Mouse (Mus musculus) olfactory bulb, adult 2 months (tissue): ENCODE measurements at regions not wholly inside any gene's neighbourhood (a gene's known extent, or its start where the extent isn't known, plus 50 kb on each side); places are given as distances from the start of the nearest gene placed in this dataset.
"Not testable (repeated sequence)": the region's sequence is repeated elsewhere in the genome, so short reads cannot be mapped to it uniquely, and the experiment has no call there.

ENCODE experiments used
- H3K27ac ChIP-seq: fragments of 200-500 bp; 2 replicates; pipeline ENCODE4 v1.5.1; 2012; ENCODE audit warnings: low read depth, low read length; ENCODE audit not compliant: insufficient read depth
- H3K4me1 ChIP-seq: fragments of 200-500 bp; 2 replicates; pipeline ENCODE4 v1.6.1; 2012; ENCODE audit warnings: low read length; ENCODE audit not compliant: control insufficient read depth, insufficient read depth
- H3K4me3 ChIP-seq: fragments of 200-500 bp; 2 replicates; pipeline ENCODE4 v1.5.1; 2012; ENCODE audit warnings: mild to moderate bottlenecking, low read depth, low read length, moderate library complexity; ENCODE audit not compliant: insufficient read depth
- CTCF ChIP-seq: fragments of 200-500 bp; IDR thresholded peaks from 2 replicates; pipeline ENCODE4 v1.5.1; 2012; ENCODE audit warnings: low read depth, mild to moderate bottlenecking, low read length, moderate library complexity; ENCODE audit not compliant: insufficient read depth
- POLR2A ChIP-seq: fragments of 200-500 bp; IDR thresholded peaks from 2 replicates; pipeline ENCODE4 v1.6.1; 2012; ENCODE audit warnings: mild to moderate bottlenecking, low read depth, low read length, moderate library complexity; ENCODE audit not compliant: insufficient read depth
- WGBS: fragments of 180-500 bp; shearing (Covaris S2); methylation state at CpG from one replicate; pipeline ENCODE4 v1.1.7; 2018; 5-methylcytosine and 5-hydroxymethylcytosine counted together

DNA sequence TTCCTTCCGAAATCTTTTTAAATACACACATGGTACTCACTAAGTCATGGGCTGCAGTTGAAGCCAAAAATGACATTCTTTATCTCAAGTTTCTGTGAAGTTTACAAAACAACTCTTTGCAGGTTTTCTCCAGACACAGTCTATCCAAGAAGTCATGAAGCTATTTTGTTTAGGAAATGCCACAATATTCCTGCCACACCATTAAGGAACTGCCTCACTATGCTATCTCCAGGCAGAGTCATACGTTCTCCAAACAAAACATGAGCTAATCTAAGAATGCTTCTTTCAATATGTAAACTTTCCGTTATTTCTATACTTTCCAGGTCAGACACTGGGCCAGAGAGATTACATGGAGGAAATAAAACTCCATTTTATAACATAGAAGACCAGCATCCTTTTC, 198.7 kb upstream of the Fbxl7 start:
- TF ChIP-seq CTCF (no peak), POLR2A (no peak)
- Histone ChIP-seq H3K4me3 (no peak overlapping the region), H3K27ac (no peak overlapping the region), H3K4me1 (no peaks in the 10 kb centered on the region)
- 88% methylated on average over 3 of the region's 3 CpGs for WGBS

DNA sequence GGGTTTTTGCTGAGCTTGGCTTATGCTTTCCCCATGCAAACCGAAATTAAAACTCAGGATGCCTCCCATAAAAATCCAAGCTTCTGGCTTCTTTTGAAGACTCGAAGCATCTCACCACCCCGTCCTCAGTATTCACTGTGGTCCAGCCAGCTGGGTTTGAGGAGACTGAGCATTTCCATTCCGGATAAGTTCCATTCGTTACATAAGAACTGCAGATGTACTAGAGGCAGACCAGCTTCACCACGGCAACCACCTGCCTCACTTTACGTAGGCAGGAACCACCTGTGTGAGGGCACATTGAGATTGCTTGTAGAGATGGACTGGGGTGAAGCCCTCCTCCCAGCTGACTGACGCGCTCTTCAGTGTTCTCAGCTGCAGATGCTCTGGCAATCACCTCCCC, 199.9 kb upstream of the Fbxl7 start:
- TF ChIP-seq POLR2A (no peak), CTCF (no peak)
- WGBS, result 87% methylated on average over 9 of the region's 9 CpGs
- H3K4me3 ChIP-seq, result no peak overlapping the region

DNA sequence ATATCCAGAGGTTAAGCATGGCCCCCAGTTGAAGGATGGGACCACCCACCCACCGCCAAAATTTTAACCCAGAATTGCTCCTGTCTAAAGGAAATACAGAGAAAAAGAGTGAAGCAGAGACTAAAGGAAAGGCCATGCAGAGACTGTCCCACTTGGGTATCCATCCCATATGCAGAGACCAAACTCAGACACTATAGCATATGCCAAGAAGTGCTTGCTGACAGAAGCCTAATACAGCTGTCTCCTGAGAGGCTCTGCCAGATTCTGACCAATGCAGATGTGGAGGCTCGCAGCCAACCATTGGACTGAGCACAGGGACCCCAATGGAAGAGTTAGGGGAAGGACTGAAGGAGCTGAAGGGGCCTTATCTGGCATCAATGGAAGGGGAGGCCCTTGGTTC, 206.2 kb upstream of the Fbxl7 start:
- H3K27ac ChIP-seq, H3K4me1 ChIP-seq, H3K4me3 ChIP-seq: not testable (repeated sequence)
- WGBS, result 88% methylated on average over 2 of the region's 2 CpGs

More for the DNA sequence above, 199.9 kb upstream of the Fbxl7 start:
- H3K4me1 ChIP-seq, result no peaks in the 10 kb centered on the region
- no peak overlapping the region for H3K27ac ChIP-seq

DNA sequence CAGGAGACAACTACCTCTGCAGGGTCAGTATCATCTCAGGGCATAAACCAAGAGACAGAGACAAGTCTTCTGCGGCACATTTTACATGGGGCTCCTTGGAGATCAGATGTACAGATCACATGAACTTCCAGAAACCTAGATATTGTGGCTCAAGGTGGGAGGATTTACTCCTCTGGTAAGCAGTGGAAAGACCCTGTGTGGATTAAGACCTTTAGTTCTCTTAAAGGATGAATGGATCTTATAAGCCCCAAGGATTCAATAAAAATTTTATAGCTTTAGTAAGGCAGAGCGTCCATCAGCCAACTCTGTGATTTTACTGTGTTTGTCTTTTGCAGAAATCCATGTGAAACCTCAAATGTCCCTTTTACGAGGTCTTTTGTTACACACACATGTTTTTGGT, 213.8 kb upstream of the Fbxl7 start:
- Histone ChIP-seq H3K4me3 (no peak overlapping the region), H3K27ac (no peak overlapping the region), H3K4me1 (no peaks in the 10 kb centered on the region)
- TF ChIP-seq CTCF (no peak), POLR2A (no peak)
- WGBS, result 90% methylated on average over 3 of the region's 3 CpGs

DNA sequence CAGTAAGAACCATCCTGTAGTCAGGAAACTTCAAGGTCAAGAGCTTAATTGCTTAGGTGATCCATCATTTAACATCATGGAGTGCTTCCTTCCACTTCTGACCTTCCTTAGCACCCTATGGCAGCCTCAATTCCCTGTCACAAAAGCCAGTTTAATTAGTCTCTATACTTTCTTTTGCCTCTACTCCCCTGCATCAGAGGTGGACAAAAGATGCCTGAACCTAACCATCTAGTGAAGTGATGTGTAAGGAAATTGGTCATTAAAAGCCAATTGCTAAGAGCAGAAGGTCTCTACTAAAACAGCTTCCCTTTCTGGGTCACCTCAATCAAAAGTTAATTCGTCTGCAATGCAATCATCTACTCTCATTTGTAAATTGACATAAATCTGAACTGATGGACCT, 234.3 kb upstream of the Fbxl7 start:
- no peaks in the 10 kb centered on the region for H3K4me1 ChIP-seq
- WGBS, result 49% methylated on average over 1 of the region's 1 CpGs
- TF ChIP-seq POLR2A (no peak), CTCF (no peak)
- no peak overlapping the region for H3K27ac ChIP-seq
- no peak overlapping the region for H3K4me3 ChIP-seq

DNA sequence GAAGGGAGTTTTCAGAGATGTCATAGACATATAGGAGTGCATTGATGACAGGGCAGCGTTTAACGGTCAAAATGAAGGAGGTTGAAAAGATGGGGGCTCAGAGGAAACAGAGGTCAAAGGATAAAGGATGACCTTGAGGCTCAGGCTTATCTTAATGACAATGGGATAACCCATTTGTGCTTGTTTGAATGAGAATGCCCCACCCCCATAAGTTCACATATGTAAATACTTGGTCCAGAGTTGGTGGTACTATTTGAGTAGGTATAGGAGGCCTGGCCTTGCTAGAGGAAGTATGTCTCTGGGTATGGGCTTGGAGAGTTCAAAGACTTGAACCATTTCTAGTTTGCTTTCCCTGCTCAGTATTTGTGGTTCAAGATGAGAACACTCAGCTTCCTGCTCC, 237.4 kb upstream of the Fbxl7 start:
- no peak overlapping the region for H3K4me3 ChIP-seq
- WGBS, result 84% methylated on average over 2 of the region's 2 CpGs
- no peaks in the 10 kb centered on the region for H3K4me1 ChIP-seq
- TF ChIP-seq CTCF (no peak), POLR2A (no peak)
- no peak overlapping the region for H3K27ac ChIP-seq

DNA sequence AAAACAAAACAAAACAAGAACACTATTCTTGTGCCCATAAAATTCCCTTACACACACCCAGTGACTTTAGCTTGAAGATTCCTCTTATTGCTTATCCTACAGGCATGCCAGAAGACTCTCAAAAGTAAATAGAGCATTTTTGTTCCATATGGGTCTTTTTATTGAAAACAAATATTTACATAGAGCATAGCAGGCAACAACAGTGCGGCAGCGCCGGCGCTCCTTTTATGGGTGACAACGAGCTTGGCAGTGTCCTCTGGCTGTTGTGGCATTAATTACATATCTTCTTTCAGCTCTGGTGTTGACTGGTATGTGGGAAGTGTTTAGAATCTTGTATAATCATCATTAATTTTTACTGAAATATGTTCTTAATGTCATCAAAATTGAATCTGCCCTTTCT, 242.2 kb upstream of the Fbxl7 start:
- TF ChIP-seq POLR2A (no peak), CTCF (no peak)
- no peaks in the 10 kb centered on the region for H3K4me1 ChIP-seq
- 34% methylated on average over 5 of the region's 5 CpGs for WGBS
- no peak overlapping the region for H3K27ac ChIP-seq
- H3K4me3 ChIP-seq, result no peak overlapping the region

DNA sequence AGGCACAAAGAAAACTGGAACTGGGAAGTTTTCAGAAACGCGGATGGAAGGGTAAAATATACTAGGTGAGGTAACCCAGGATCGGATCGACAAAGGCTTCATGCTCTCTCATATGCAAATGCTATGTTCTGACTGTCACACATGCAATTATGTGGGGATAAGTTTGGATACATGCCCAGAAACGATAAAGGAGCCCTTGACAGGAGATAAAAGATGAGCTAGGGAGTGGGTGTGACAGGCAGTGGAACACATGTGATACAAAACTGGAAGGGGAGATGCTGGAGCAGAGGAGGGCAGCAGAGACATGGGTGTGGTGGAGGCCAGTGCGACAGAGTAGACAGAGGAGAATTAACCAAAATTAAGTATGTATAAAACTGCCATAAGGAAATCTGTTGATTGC, 250.5 kb upstream of the Fbxl7 start:
- no peak overlapping the region for H3K27ac ChIP-seq
- TF ChIP-seq CTCF, result no peak
- TF ChIP-seq POLR2A, result no peak
- H3K4me3 ChIP-seq, result no peak overlapping the region
- 22% methylated on average over 6 of the region's 6 CpGs for WGBS
- no peaks in the 10 kb centered on the region for H3K4me1 ChIP-seq

DNA sequence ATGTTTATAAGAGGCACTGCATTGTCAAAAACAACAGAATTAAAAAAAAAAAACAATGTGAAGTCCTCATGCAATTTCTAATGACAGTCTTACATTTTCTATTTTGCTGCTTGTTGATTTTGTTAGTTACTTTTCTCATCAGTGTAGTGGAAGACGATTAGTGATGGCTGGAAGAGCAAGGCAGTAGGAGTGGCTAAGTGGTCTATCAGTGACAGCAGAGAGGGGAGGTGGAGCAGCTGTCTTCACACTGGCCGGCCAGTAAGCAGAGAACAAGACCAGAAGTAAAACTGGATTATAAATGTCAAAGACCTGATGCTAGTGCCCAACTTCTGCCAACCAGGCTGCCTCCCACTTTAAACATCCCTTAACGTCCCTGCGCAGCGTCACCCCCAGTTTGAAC, 265.6 kb upstream of the Fbxl7 start:
- Histone ChIP-seq H3K4me1 (no peaks in the 10 kb centered on the region), H3K4me3 (no peak overlapping the region), H3K27ac (no peak overlapping the region)
- TF ChIP-seq CTCF (no peak), POLR2A (no peak)
- 67% methylated on average over 5 of the region's 5 CpGs for WGBS

DNA sequence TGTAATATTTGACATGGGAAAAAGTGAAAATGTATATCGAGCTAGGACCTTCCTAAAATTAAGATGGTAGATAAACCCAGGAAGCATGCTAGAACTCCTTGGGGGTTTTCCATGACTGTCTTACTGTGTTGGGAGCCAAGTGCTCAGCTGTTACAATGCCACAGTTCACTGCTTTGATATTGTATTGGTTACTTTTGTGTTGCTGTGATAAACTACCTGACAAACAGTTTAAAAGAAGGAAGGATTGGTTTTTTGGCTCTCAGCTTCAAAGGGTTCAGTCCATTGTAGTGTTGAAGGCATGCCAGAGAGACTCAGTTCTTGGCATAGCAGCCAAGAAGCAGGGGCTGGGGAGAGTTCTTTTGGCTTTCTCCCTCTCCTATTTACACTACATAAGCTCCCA, 272.1 kb upstream of the Fbxl7 start:
- TF ChIP-seq POLR2A (no peak), CTCF (no peak)
- H3K4me1 ChIP-seq, result no peaks in the 10 kb centered on the region
- no peak overlapping the region for H3K4me3 ChIP-seq
- WGBS, result 78% methylated on average over 1 of the region's 1 CpGs
- no peak overlapping the region for H3K27ac ChIP-seq

DNA sequence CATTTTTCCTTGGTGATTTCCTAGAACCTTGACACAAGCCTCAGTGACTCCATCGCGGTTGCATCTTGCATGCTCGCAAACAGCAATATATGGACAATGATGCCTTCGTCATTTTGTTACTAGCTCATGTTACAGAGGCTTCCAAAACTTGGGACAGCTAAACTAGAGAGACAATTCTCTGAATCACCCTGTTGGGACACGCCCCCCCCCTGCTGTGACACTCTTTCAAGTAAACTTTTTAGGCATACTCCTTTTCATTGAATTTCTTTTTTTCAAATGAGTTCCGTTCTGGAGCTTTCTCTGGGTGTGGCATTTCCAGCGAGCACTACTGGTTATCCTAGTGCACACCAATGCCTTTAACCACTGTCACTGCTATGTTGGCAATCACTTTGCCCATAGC, 274.5 kb upstream of the Fbxl7 start:
- no peak overlapping the region for H3K27ac ChIP-seq
- 93% methylated on average over 7 of the region's 7 CpGs for WGBS
- no peak overlapping the region for H3K4me3 ChIP-seq
- H3K4me1 ChIP-seq, result no peaks in the 10 kb centered on the region
- TF ChIP-seq CTCF, result no peak
- TF ChIP-seq POLR2A, result no peak
